Mouse (Mus musculus): ENCODE data around the gene Stxbp3.
"Not testable (repeated sequence)": the region's sequence is repeated elsewhere in the genome, so short reads cannot be mapped to it uniquely, and the experiment has no call there.

The Stxbp3 gene

GRCm38 (mm10) chr3:108856386-108857123 is 16.2 kb upstream of the Stxbp3 start:
- no peak for DNase-seq (ENCODE audit: low spot score in 2 of 2)

- DNase-seq (ENCODE audit: low spot score in 2 of 2): no peak
Measured at GRCm38 (mm10) chr3:108855864-108856263, 15.5 kb upstream of the Stxbp3 start.

DNA sequence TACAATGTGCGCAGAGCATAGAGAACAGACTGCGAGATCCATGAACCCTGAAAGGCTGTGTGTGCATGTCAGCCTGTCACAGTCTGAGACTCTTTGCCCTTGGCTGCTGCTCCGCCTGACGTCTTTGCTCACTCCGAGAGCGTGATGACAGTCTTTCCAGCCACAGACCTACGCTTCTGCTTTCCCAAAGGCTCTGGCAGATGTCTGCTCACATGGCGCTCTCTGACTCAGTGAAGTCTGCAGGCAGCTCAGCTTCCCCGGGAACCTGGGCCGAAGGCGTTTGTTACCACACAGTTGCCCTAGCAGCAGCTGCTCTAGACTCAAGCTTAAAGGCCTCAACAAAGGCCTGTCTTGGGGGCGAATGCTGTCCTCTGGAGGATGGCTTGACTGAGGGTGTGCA is 15.0 kb upstream of the Stxbp3 start:
- peak; percentile 69 to 83 for DNase-seq (ENCODE audit: low spot score in 2 of 2)

DNA sequence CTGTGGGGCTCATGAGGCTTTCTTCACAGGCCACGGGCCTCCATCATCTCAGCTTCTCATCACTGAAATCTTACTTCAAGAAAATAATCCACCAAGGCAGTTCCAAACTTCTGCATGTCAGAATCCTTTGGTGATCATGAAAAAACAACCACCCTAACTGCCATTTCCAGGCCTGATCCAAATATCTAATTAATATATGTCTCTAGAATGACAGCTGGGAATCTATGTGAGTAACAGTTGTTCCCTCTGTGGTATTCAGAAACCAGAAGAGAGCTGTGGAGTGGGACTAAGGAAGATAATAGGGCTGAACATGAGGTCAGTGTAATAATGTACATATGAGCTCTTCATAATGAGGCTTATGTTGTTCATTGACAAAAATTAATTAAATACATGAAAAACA is 12.9 kb upstream of the Stxbp3 start:
- no peak for DNase-seq (ENCODE audit: low spot score in 2 of 2)

DNA sequence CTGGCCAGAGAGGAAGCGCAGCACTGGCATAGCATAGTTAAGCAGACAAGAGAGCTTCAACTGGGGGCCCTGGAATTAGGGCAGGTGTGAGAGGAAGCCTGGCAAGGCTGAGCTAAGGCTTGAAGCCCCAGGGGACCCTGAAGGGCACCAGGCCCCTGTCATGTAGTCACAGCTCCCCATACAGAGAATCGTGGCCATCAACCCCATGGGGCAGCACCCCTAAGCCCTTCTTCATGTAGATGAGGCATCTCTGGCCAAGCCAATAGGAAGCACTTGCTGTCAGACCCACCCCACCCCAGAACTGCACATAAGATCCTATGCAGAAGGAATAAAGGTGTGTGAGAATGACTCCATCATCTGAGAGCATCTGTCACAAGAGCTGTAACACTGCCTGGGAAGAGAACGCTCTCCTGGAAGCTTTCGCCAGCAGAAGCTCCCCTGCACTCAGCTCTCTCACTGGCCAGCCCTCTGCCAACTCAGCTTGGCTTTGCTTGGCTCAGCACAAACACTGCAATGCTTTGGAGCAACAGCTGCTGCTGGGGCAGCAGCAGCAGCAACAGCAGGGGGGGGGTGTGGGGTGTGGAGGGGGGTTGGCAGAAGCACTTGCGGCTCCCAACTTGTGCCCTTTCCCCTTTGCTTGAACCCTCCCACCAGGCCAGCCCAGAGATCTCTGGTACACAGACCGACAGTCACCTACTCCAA is 11.8 kb upstream of the Stxbp3 start:
- DNase-seq (ENCODE audit: low spot score in 2 of 2): no peak

DNA sequence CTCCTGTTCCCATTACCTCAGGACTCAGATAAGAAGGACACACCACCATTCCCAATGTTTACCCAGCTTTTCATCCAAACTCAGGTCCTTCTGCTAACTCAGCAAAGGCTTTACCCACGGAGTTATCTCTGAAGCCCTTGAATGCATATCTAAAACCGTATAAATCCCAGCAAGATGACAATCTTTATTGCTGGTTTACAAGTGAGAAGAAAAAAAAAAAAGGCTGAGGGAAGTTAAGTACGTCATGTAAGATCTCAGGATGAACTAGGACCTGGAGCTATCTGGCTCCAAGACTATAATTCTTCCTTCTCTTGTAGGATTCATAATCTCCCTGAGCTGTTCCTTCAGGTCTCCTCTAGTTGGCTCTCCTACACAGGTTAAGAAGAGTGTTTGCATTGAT is 11.2 kb upstream of the Stxbp3 start:
- no peak for DNase-seq (ENCODE audit: low spot score in 2 of 2)

- no peak for DNase-seq (ENCODE audit: low spot score in 2 of 2)
Measured at GRCm38 (mm10) chr3:108851075-108851474, 10.7 kb upstream of the Stxbp3 start.

GRCm38 (mm10) chr3:108850506-108850905 is 10.2 kb upstream of the Stxbp3 start:
- no peak for DNase-seq (ENCODE audit: low spot score in 2 of 2)

GRCm38 (mm10) chr3:108846616-108847015 is 6.3 kb upstream of the Stxbp3 start:
- DNase-seq (ENCODE audit: low spot score in 2 of 2): no peak

- DNase-seq (ENCODE audit: low spot score in 2 of 2): no peak
Measured at GRCm38 (mm10) chr3:108844521-108844920, 4.2 kb upstream of the Stxbp3 start.

DNA sequence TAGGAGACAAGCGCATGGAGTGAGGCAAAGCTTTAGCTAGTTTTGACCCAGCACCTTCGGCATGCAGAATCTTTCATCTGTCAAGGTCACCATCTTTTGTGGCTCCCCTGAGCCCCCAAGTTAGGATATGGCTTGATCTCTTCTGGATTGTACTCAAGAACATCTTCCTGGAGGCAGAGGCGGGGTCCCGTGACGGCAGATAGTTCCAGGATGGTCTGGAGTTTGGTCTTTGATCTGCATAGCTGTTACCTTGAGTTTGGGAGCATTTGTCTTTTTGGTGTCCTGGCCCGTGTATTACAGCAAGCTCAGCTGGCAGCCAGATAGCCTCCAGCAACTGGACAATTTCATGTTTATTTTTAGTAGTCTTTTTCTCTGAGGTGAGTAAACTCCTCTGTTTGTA is 3.7 kb upstream of the Stxbp3 start:
- DNase-seq (ENCODE audit: low spot score in 2 of 2): no peak

- no peak for DNase-seq (ENCODE audit: low spot score in 2 of 2)
Measured at GRCm38 (mm10) chr3:108840716-108841054, 359 bp upstream of the Stxbp3 start.

GRCm38 (mm10) chr3:108839647-108839999 is 703 bp downstream of the Stxbp3 start:
- DNase-seq (ENCODE audit: low spot score in 2 of 2): no peak

DNA sequence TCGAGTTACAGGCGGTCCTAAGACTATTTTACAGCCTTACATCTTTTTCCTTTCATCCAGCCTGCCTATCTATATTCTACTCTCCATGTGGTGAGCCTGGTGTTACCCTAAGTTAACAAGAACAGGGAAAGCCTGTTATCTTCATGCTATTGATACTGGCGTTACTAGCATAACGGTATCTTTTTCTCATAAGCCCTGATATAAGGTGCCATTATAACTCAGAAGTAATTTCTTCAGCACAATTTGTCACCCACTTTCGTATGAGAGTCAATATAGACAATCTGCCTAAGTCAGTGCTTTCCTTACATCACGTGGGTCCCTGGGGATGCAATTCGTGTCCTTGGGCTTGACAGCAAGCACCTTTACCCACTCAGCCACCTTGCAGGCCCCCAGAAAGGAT is 1.3 kb downstream of the Stxbp3 start:
- no peak for DNase-seq (ENCODE audit: low spot score in 2 of 2)

DNA sequence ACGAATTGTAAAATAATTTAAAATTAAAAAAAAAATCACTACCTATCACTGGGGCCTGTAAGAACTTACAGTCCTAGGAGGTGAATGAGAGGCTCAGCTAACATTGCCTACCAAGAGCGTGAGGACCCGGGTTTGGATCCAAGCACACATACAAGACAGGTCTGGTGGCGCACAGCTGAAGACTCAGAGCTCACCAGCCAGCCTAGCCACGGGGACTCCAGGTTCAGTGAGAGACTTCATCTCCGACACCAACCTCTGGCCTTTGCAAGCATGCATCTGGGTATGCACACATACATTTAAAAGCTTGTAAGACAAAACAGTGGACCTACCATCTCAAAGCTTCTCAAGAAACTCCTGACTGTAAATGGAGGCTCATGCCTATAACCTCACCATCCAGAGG is 3.4 kb downstream of the Stxbp3 start:
- DNase-seq (ENCODE audit: low spot score in 2 of 2): no peak

- DNase-seq (ENCODE audit: low spot score in 2 of 2): not testable (repeated sequence)
Measured at GRCm38 (mm10) chr3:108833717-108834116, 6.6 kb downstream of the Stxbp3 start.

DNA sequence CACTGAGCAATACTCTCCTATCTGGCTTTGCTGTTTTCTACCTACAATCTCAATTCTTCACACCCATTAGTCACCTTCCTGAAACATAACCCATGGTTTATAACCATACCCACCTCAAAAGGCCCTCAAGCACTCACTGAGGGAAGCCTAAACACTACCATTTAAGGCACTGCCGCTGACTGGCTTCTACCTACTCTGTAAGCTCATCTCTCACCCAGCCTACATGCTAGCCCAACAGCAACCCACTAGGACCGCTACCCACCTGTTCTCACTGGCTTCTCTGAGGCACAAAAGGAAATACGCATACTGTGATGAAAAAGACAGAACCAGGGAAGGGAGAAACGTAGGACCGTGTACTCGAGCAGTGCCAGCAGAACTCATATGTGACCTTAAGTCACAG is 8.6 kb downstream of the Stxbp3 start:
- DNase-seq (ENCODE audit: low spot score in 2 of 2): no peak

GRCm38 (mm10) chr3:108830493-108830892 is 9.8 kb downstream of the Stxbp3 start:
- no peak for DNase-seq (ENCODE audit: low spot score in 2 of 2)

GRCm38 (mm10) chr3:108815631-108816030 is 24.7 kb downstream of the Stxbp3 start:
- no peak for DNase-seq (ENCODE audit: low spot score in 2 of 2)

DNA sequence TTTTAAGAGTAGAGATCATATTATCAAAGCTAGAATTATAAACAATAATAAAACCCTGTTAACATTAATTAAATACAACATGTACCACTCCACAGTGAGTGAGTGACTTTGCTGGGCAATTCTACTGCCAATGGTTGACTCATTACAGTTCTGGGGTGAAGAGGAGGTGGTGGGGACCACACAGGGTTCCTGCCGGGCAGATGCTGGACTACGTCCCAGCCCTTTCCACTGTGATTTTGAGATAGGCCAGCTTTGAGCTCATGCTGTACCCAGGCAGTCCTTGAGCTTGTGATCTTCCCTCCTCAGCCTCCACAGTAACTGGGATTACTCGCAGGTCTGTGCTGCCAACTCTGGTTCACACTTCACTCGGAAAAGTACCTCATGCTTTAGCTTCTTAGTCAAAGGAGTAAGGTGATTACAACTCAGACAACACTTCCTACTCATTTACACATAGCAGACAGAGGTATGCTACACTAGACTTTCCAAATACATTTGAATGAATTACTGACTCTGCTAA is 29.5 kb downstream of the Stxbp3 start:
- DNase-seq (ENCODE audit: low spot score in 2 of 2): no peak

DNA sequence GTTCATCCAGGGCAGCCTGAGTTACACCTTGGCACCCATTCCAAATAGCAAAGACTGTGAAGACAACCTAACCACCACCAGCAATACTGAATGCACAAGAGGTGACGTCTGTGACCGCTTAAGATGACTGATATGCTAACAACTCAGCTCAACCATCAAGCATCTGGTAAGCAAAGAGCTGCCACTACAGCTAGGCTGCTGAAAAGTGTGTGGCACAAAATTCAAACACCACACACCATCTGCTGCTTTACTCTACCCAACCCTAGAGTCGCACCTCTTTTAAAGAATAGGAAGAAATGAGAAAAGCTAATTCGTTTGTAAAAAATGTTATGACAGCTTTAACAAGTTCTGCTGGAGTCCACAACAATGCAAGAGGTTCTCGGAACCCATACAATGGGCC is 34.7 kb downstream of the Stxbp3 start:
- no peak for DNase-seq (ENCODE audit: low spot score in 2 of 2)

DNA sequence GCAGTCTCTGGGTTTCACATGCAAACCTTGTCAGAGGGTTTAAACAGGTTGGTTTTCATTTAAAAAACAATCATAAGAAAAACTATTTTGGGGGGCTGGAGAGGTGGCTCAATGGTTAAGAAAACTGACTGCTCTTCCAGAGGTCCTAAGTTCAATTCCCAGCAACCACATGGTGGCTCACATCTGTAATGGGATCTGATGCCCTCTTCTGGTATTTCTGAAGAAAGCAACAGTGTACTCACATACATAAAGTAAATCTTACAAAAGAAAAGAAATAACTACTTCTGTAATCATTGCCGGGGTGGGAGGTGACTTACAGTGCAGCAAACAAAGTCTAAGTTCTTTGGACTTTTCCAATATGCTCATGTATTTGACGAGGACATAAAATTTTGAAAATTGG is 42.0 kb downstream of the Stxbp3 start:
- DNase-seq (ENCODE audit: low spot score in 2 of 2): no peak

DNA sequence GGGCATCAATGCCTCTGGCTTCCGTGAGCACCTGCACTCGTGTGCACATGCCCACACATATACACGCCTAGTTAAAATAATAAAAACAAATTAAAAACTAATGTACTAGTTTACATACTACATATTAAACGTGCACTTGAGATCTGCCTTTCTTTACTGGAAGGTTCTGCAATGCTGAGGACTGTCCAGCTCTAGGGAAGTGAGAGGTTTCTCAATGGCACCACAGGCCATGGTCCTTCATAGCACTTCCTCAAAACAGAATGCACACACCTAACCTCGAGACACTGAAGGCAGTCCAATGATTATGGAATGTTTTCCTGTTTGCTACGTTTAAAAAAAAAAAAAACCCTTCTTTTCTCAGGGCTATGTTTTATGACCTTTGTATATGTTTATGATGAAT is 42.6 kb downstream of the Stxbp3 start:
- DNase-seq (ENCODE audit: low spot score in 2 of 2): no peak

DNA sequence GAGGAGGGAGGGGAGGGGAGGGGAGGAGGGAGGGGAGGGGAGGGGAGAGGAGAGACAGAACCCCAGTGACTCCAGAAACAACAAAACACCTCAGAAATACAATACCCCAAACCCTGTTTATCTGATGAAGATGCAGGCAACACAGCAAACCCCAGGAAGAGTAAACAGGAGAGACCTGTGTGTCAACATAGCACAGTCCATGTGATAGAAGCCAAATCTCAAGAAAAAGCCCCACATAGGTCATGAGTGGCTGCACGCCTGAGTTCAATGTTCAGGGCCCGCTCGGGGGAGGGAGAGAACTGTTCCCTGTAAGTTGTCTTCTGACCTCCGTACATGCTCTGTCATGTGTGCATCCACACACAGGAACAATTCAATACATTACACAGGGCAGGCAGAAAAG is 43.9 kb downstream of the Stxbp3 start:
- no peak for DNase-seq (ENCODE audit: low spot score in 2 of 2)
